Mouse (Mus musculus) small intestine, adult 2 months (tissue): ENCODE measurements around the gene Vpreb3.

Experiments
- CTCF ChIP-seq: fragments of 200-500 bp; IDR thresholded peaks from 2 replicates; pipeline ENCODE4 v1.5.1; 2012; ENCODE audit warnings: low read depth, mild to moderate bottlenecking, control low read depth, inconsistent platforms, low read length, moderate library complexity, mixed read lengths; ENCODE audit not compliant: insufficient replicate concordance, insufficient read length; ENCODE audit errors: extremely low read depth
- POLR2A ChIP-seq: fragments of 200-500 bp; IDR thresholded peaks from 2 replicates; pipeline ENCODE4 v1.6.1; 2012; ENCODE audit warnings: low read depth, mild to moderate bottlenecking, control low read depth, inconsistent platforms, low read length, moderate library complexity

GRCm38 (mm10) chr10:75939481-75940234 is 3.2 kb upstream of the Vpreb3 start:
- TF ChIP-seq CTCF (no peak), POLR2A (no peak)
